Mouse (Mus musculus) hindbrain, postnatal 0 days (tissue): ENCODE data around the gene 4833439L19Rik. TPM values are rescaled to one million over a fixed set of nuclear protein-coding genes. Genes with fewer than 3 reads are reported as not detected.
A peak's percentile ranks its signal among the peaks of the same experiment; 100 is the strongest.

Source experiments
- ATAC-seq: fragments of 200-750 bp; cut with Nextera tagmentation; 2 replicates; pipeline ENCODE4 v1.8.0; 2017; ENCODE audit warnings: mild to moderate bottlenecking, moderate TSS enrichment, moderate library complexity
- DNase-seq: peaks from one replicate; pipeline ENCODE4 v3.0.0-alpha.2; 2015; ENCODE audit warnings: low spot score
- H3K27ac ChIP-seq: fragments of 300-500 bp; sonication (generic); 2 replicates; pipeline ENCODE4 v1.5.1; 2014; ENCODE audit warnings: mild to moderate bottlenecking
- H3K27me3 ChIP-seq: fragments of 300-500 bp; sonication (generic); 2 replicates; pipeline ENCODE4 v1.6.1; 2014; ENCODE audit warnings: low read length, mixed read lengths; ENCODE audit not compliant: insufficient read depth
- H3K36me3 ChIP-seq: fragments of 300-500 bp; sonication (generic); 2 replicates; pipeline ENCODE4 v1.6.1; 2014; ENCODE audit warnings: low read length, mixed read lengths; ENCODE audit not compliant: insufficient read depth
- H3K4me1 ChIP-seq: fragments of 300-500 bp; sonication (generic); 2 replicates; pipeline ENCODE4 v1.6.1; 2014; ENCODE audit warnings: antibody characterized with exemption, low read length, mixed read lengths; ENCODE audit not compliant: insufficient read depth
- H3K4me2 ChIP-seq: fragments of 300-500 bp; sonication (generic); 2 replicates; pipeline ENCODE4 v1.6.1; 2014; ENCODE audit warnings: low read depth, mild to moderate bottlenecking, low read length, moderate library complexity, mixed read lengths
- H3K4me3 ChIP-seq: fragments of 300-500 bp; sonication (generic); 2 replicates; pipeline ENCODE4 v1.5.1; 2014; ENCODE audit warnings: low read length
- H3K9ac ChIP-seq: fragments of 300-500 bp; sonication (generic); replicated peaks from 2 replicates; pipeline ENCODE4 v1.6.1; 2014; ENCODE audit warnings: mild to moderate bottlenecking, low read length, moderate library complexity, mixed read lengths
- H3K9me3 ChIP-seq: fragments of 300-500 bp; sonication (generic); 2 replicates; pipeline ENCODE4 v1.6.1; 2016; ENCODE audit warnings: low read length, mixed read lengths
- CTCF ChIP-seq: IDR thresholded peaks from 2 replicates; pipeline ENCODE4 v1.5.1; 2016; ENCODE audit warnings: antibody characterized with exemption, control low read depth, low read depth
- WGBS: fragments of 180-500 bp; shearing (Covaris S2); extraction: QIAGEN DNeasy Blood & Tissue Kit; methylation state at CpG from one replicate; pipeline ENCODE4 v1.1.7; 2014; 5-methylcytosine and 5-hydroxymethylcytosine counted together
- polyA plus RNA-seq: library from polyadenylated mRNA; unstranded; fragments of >200 nt; fragmentation: Nextera tagmentation; extraction: Ambion mirVana; gene quantifications from 2 replicates; pipeline ENCODE4 v1.2.1, GENCODE M21; 2015
- total RNA-seq: library from RNA; depleted of rRNA; stranded (reverse); fragments of >200 nt; gene quantifications from 2 replicates; pipeline ENCODE4 v1.2.3, GENCODE M21; 2014

The 4833439L19Rik gene
- total and polyA plus RNA-seq, 2 experiments from 2014 or later = 231 to 278 TPM

DNA sequence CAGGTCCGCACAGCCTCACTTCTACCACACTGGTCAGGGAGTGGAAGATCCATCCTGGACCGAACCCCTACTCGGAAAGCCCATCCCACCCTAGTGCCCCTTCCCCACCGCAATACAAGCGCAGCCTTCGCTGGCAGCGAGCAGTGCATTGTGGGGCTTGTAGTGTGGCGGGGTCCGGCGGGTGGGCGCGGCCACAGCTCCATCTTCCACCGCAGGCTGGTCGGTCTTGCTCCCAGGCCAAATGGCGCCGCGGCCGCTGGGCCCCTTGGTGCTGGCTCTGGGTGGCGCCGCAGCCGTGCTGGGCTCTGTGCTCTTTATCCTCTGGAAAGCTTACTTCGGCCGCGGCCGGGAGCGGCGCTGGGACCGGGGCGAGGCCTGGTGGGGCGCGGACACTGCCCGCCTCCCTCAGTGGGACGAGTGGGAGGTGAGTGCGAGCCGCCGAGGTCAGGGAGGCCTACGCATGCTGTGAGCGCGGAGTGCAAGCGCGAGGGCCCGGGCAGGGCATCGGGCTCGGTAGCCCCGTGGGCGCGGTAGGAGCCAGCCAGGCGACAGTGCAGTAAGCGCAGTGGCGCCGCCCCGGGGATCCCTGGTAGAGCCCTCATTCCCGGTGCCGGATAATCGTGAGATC is 9.7 kb upstream of the 4833439L19Rik start, which contains the start of gene Arl10:
TSS of gene Arl10 (plus strand) at position 162 of the 628 bp plus-strand sequence.
- WGBS = under 1% methylated on average over 55 of the region's 55 CpGs
- Histone ChIP-seq H3K4me1 (peaks cover 10% of the 10 kb centered on the region; the same call in 1 of the 2 replicates), H3K27ac (peak within 1 kb of the TSS; percentile 85), H3K9me3 (no peaks in the 10 kb centered on the region), H3K36me3 (peaks cover 6% of the 10 kb centered on the region; the same call in 1 of the 2 replicates), H3K4me2 (peak within 1 kb of the TSS; percentile 98), H3K9ac (peak within 1 kb of the TSS; percentile 95), H3K27me3 (no peaks in the 10 kb centered on the region), H3K4me3 (peak within 1 kb of the TSS; percentile 97)
- peak; percentile 88 for DNase-seq
- TF ChIP-seq CTCF = no peak
- peak; percentile 93 for ATAC-seq

- no peak for DNase-seq
- no peak overlapping the region for H3K4me3 ChIP-seq
- ATAC-seq = no peak
- peaks cover 10% of the 10 kb centered on the region; the same call in 1 of the 2 replicates for H3K4me1 ChIP-seq
- no peak overlapping the region for H3K27ac ChIP-seq
- no peaks in the 10 kb centered on the region for H3K9me3 ChIP-seq
- H3K36me3 ChIP-seq = no peaks in the 10 kb centered on the region
- no peak overlapping the region for H3K4me2 ChIP-seq
- no peak for TF ChIP-seq CTCF
- H3K27me3 ChIP-seq = no peaks in the 10 kb centered on the region
- H3K9ac ChIP-seq = no peak overlapping the region
- 87% methylated on average over 4 of the region's 4 CpGs for WGBS
Measured at GRCm38 (mm10) chr13:54572621-54573020, 7.4 kb upstream of the 4833439L19Rik start.

- Histone ChIP-seq H3K27ac (peak overlapping the region; percentile 36; the same call in 1 of the 2 replicates), H3K9ac (no peak overlapping the region), H3K4me1 (peaks cover 7% of the 10 kb centered on the region; the same call in 1 of the 2 replicates), H3K4me2 (no peak overlapping the region), H3K27me3 (no peaks in the 10 kb centered on the region), H3K36me3 (no peaks in the 10 kb centered on the region), H3K4me3 (no peak overlapping the region), H3K9me3 (no peaks in the 10 kb centered on the region)
- no peak for TF ChIP-seq CTCF
- WGBS = 22% methylated on average over 2 of the region's 2 CpGs
- DNase-seq (peak; percentile 60), ATAC-seq (no peak)
Measured at GRCm38 (mm10) chr13:54571637-54572036, 6.4 kb upstream of the 4833439L19Rik start.

GRCm38 (mm10) chr13:54570736-54571135 is 5.5 kb upstream of the 4833439L19Rik start:
- H3K4me3 ChIP-seq = no peak overlapping the region
- 69% methylated on average over 4 of the region's 4 CpGs for WGBS
- no peak for TF ChIP-seq CTCF
- H3K27me3 ChIP-seq = no peaks in the 10 kb centered on the region
- no peak overlapping the region for H3K9ac ChIP-seq
- no peak overlapping the region for H3K27ac ChIP-seq
- no peak for ATAC-seq
- DNase-seq = no peak
- no peaks in the 10 kb centered on the region for H3K9me3 ChIP-seq
- no peak overlapping the region for H3K4me2 ChIP-seq
- H3K36me3 ChIP-seq = no peaks in the 10 kb centered on the region
- H3K4me1 ChIP-seq = peaks cover 2% of the 10 kb centered on the region; the same call in 1 of the 2 replicates

DNA sequence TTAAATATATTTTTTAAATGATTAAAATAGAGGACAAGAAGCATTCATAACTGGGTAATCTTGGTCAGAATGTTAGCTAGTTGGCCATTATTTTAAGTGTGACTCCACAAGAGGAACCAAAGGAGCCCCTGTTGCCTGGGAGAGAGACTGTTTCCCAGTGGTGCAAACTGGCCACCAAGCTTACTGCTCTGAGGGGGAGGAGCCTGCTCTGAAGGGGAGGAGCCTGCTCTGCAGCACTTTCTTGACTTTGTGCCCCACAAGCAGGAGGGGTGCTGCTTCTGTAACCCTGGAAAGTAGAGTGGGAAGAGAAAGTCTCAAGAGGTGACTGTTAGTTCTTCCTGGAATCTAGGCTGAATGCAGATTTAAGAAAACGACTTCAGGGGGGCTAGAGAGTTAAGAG is 4.0 kb upstream of the 4833439L19Rik start:
- H3K4me3 ChIP-seq = no peak overlapping the region
- H3K36me3 ChIP-seq = no peaks in the 10 kb centered on the region
- no peak for ATAC-seq

DNA sequence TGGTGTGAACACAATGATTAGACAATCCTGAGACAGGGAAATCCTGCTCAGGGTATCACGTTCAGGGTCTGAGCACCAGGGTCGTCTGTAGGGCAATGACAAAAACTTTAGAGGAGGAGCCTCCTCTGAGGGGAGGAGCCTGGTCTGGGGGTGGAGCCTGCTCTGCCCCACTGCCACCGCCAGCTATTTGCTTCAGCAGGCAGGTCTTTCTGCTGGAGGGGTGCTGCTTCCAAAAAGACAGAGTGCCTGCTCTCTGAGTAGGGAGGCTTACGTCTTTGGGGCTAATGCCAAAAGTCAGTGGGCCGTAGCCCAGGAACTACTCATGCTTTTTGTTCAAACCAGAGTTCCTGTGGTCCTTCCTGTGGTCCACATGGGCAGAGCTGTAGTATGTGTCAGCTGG is 3.1 kb upstream of the 4833439L19Rik start:
- TF ChIP-seq CTCF = no peak
- Histone ChIP-seq H3K27me3 (no peaks in the 10 kb centered on the region), H3K36me3 (no peaks in the 10 kb centered on the region), H3K27ac (no peak overlapping the region), H3K9me3 (no peaks in the 10 kb centered on the region), H3K9ac (no peak overlapping the region), H3K4me1 (peaks cover 5% of the 10 kb centered on the region; the same call in 1 of the 2 replicates), H3K4me2 (no peak overlapping the region), H3K4me3 (no peak overlapping the region)
- 39% methylated on average over 5 of the region's 5 CpGs for WGBS
- ATAC-seq = no peak
- no peak for DNase-seq

More for the DNA sequence above, 4.0 kb upstream of the 4833439L19Rik start:
- no peak overlapping the region for H3K27ac ChIP-seq
- no peaks in the 10 kb centered on the region for H3K27me3 ChIP-seq
- no peaks in the 10 kb centered on the region for H3K9me3 ChIP-seq
- no peak for TF ChIP-seq CTCF
- H3K9ac ChIP-seq = no peak overlapping the region
- no peak for DNase-seq
- H3K4me2 ChIP-seq = no peak overlapping the region
- WGBS = 42% methylated on average over 1 of the region's 1 CpGs
- no peaks in the 10 kb centered on the region for H3K4me1 ChIP-seq
